Mouse (Mus musculus) olfactory bulb, adult 2 months (tissue): ENCODE measurements around the gene Pafah1b1.

ENCODE experiments used
- CTCF ChIP-seq: fragments of 200-500 bp; IDR thresholded peaks from 2 replicates; pipeline ENCODE4 v1.5.1; 2012; ENCODE audit warnings: low read depth, mild to moderate bottlenecking, low read length, moderate library complexity; ENCODE audit not compliant: insufficient read depth
- POLR2A ChIP-seq: fragments of 200-500 bp; IDR thresholded peaks from 2 replicates; pipeline ENCODE4 v1.6.1; 2012; ENCODE audit warnings: mild to moderate bottlenecking, low read depth, low read length, moderate library complexity; ENCODE audit not compliant: insufficient read depth

GRCm38 (mm10) chr11:74670151-74670550 lies 54.3 kb downstream of the Pafah1b1 start:
- TF ChIP-seq CTCF (no peak), POLR2A (no peak)
